Mouse (Mus musculus): ENCODE results near the gene Irf9.

Gene Irf9

DNA sequence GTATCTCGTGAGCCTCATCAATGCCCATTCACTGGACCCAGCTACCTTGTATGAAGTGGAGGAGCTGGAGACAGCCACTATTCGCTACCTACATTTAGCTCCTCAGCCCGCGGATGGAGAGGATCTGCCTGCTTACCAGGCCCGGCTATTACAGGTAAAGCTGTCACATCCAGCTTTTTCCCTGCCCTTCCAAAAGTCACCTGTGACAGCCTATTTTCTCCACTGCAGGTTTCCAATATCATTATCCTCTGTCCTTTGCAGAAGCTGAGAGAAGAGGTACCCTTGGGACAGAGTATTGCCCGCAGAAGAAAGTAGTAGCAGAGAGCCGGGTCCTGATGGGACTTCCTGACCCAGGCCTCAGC lies at the start of gene Irf9:
TSS of gene Irf9 (plus strand) at position 301 of the 362 bp plus-strand sequence.
- TF ChIP-seq GATA4 (IDR thresholded peaks at IDR 0.05; ENCODE audit: insufficient replicate concordance, low read length): no peak

DNA sequence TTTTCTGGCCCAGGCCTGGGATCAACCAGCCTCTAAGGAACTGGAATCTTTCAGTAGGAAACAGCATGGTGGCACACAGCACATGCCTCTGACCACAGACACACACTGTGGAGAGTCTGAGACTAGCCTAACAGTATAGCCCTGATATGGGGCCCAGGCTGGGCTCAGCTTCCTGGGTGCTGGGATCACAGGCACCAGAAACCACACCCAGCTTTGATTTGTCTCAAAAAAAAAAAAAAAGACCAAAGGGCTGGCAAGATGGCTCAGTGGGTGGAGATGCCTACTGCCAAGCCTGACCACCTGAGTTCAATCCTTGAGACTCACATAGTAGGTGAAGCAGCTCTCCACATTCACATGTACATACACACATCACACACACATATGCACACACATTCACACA lies 48.7 kb upstream of the Irf9 start:
- TF ChIP-seq GATA4 (IDR thresholded peaks at IDR 0.05; ENCODE audit: insufficient replicate concordance, low read length): no peak

DNA sequence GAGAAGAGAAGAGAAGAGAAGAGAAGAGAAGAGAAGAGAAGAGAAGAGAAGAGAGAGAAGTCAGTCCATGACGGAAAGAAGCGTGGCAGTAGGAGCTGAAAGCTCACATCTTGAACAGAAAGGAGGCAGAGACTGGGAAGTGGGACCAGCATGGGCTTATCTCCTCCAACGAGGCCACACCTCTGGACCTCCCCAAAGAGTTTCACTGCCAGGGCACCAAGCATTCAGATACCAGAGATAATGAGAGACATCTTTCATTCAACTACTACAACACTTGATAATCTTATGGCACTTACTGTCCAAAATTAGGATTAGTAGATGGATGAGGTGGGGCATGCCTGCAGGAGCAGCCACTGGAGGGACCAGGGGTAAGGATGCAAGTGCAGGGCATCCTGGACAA lies 47.6 kb upstream of the Irf9 start:
- TF ChIP-seq GATA4 (IDR thresholded peaks at IDR 0.05; ENCODE audit: insufficient replicate concordance, low read length): no peak

DNA sequence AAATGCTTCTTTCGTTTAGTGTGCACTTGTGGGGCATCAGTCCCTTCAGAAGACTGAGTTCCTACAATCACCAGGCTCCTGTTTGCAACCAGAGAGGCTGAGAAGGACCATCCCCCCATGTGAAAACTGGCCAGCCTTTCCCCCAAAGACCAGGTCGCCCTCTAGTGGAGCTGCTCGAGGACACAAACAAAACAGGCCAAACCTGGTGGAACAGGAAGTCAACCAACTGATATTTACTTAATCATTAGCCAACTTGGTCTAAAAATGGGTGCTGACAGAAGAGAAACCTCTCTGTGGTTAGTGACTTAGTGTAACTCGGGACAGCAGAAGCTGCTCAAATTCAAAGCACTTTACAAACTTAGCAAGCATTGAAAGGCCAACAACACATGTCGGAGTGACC lies 46.4 kb upstream of the Irf9 start:
- TF ChIP-seq GATA4 (IDR thresholded peaks at IDR 0.05; ENCODE audit: insufficient replicate concordance, low read length): no peak

DNA sequence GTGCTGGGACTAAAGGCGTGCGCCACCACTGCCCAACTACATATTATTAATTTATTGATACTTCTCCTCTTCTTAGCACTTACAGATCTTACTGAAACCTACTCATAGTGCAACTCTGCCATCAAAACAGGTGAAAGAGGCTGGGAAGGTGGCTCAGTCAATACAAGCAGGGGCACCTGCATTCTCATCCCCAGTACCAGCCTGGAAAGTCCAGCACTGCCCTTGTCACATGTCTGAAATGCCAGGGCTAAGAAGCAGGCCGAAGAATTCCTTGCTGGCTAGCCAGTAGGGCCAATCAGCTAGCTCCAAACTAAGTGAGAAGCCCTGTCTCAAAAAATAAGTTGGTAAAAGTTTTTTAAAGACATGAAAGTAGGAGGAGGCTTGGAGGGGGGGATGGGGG lies 45.8 kb upstream of the Irf9 start:
- no peak for TF ChIP-seq GATA4 (IDR thresholded peaks at IDR 0.05; ENCODE audit: insufficient replicate concordance, low read length)

DNA sequence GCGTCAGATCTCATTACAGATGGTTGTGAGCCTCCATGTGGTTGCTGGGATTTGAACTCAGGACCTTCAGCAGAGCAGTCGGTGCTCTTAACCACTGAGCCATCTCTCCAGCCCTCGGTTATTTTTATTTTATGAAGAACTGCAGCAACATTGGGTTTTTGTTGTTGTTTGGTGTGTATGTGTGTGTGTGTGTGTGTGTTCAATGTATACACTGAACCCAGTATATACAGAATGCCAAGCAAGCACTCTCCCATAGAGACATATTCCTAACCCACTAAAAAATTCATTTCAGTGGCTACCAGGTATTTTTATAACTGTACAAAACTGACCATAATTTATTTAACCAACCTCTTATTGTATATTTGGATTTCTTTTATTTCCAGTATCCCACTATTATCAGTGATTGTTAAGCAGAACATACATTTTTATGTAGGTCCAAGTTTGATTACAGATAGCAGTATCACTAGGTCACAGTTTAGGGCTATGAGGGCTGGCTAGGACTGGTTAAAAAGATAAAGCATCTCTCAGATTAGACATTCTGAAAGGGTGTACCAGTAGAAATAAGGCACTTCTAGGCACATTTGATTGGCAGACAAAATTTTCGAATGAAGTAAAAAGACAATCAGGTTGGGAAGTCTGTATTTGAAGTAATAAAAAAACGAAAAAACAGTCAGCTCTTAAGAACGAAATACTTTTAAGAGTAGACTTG lies 44.5 kb upstream of the Irf9 start:
- no peak for TF ChIP-seq GATA4 (IDR thresholded peaks at IDR 0.05; ENCODE audit: insufficient replicate concordance, low read length)

DNA sequence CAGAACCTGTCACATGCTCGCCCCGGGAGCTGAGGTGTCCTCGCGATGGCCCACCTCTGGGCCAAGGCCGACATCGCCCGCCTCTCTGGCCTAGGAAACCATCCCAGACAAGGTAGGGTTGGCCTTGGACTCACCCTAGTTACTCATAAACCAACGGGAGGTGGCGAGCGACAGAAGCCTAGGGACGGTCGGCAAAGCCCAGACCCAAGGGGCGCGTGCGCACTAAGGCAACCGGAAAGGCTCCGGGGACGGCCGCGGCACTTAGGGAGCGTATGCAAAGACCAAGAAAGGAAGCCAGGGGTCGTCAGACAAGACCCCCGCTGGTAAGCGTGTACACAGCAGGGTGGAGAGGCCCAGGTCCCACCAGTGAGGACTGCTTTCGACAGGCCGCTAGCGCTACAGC lies 43.6 kb upstream of the Irf9 start, which contains the start of gene Dcaf11:
TSS of gene Dcaf11 (plus strand) at position 208 of the 403 bp plus-strand sequence.
- no peak for TF ChIP-seq GATA4 (IDR thresholded peaks at IDR 0.05; ENCODE audit: insufficient replicate concordance, low read length)

DNA sequence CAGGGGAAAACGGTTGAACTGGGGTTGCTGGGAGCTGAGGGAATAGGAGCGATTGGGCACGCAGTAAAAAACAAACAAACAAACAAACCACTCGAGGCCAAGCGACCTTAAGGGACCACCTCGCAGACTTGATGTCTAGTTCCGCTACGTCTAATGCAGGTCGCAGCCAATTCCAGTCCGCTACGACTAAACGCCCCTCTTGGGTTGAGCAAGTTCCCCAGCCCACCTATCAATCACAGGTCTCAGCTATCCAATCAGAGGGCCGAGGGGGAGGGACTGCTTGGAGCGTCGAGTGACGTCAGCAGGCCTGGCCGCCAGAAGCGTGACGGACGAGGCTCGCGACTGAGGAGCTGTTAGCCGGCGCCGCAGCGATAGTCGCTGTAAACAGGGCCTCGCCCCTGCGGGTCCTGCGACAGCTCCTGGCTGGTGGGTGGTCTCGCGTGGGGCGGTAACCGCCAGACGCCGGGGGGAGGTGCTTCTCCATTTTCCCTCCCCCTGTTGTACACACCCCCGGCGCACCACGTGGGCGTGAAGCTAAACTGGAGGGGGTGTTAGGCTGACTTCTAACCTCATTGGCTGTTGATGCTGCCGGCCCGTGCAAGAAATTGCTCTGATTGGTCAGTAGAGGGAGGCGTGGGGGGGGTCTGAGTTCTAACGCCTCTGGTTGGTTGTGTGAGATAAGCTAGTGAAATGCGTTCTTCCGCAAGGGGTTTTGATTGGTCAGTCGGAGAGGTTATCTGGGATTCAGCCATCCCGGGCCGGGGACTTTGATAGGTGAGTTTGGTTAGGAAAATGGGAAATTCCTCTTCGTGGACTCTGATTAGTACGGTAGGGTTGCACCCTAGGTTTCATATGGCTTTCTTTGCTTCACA lies 42.9 kb upstream of the Irf9 start, which contains the start of gene A730061H03Rik:
TSS of gene A730061H03Rik (minus strand) at position 205 of the 872 bp plus-strand sequence.
- TF ChIP-seq GATA4 (IDR thresholded peaks at IDR 0.05; ENCODE audit: insufficient replicate concordance, low read length): peak; percentile 91

DNA sequence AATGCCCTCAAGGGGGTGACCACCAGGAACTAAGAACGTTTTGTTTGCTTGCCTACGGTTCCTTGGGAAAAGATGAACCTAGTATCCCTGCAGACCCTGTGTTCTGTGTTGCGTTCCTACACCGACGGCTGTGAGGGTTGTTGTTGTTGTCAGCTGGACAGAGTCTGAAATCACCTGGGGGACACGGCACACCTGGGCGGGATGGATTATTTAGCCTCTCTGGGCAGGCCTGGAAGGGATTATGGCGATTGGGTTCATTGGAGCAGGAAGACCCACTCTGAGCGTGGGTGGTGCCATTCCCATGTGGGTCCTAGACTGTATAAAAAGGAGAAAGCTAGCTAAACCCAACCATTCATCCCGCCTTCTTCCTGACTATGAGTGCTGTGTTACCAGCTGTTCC lies 41.5 kb upstream of the Irf9 start:
- TF ChIP-seq GATA4 (IDR thresholded peaks at IDR 0.05; ENCODE audit: insufficient replicate concordance, low read length): no peak

DNA sequence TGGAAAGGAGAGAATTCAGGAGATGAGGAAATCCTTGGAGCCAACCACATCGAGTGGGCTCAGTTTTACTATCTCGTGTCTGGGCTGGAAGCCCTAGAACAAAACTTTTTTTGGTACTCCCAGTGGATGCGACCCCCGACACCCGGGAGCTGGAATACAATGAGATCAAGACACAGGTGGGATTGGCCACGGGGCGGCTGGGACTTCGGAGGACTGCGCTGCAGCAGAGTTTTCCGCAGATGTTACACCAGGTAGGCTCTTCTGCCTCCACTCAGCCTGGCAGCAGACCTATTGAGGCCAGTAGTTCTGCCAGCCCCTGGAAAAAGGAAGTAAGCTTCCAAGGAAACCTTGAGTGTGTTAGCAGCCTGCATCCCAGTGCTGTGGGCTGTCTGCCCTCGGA lies 40.1 kb upstream of the Irf9 start:
- TF ChIP-seq GATA4 (IDR thresholded peaks at IDR 0.05; ENCODE audit: insufficient replicate concordance, low read length): no peak

DNA sequence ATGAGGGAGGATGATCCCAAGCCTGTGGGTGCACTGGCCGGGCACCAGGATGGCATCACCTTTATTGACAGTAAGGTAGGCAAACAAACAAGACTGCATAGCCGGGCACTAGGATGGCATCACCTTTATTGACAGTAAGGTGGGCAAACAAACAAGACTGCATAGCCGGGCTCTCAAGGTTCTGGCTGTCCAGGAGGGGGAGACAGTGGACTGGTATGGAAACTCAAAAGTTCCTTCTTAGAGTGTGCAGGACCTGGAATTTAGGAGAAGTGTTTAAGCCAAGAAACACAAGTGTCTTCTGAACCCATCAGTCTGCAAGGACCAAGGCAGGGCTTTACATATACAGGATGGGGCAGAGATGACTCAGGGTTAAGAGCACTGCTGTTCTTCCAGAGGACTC lies 37.6 kb upstream of the Irf9 start:
- TF ChIP-seq GATA4 (IDR thresholded peaks at IDR 0.05; ENCODE audit: insufficient replicate concordance, low read length): no peak

DNA sequence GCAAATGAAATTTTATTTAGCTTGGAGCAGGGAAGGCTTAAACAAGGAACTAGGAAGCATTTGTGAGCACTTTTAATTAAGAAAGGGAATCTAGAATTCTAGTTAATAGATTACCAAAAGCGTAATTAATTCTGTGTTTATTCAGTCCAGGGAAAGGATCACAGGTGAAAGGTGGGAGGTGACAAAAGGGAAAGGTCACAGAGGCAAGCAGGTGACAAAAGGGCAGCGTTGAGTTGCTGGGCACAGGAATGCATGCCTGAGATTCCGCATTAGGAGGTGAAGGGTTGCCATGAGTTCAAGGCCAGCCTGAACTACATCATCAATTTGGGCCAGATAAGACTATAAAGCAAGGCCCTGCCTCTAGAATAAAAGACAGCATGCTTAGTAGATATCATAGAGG lies 35.9 kb upstream of the Irf9 start:
- no peak for TF ChIP-seq GATA4 (IDR thresholded peaks at IDR 0.05; ENCODE audit: insufficient replicate concordance, low read length)

DNA sequence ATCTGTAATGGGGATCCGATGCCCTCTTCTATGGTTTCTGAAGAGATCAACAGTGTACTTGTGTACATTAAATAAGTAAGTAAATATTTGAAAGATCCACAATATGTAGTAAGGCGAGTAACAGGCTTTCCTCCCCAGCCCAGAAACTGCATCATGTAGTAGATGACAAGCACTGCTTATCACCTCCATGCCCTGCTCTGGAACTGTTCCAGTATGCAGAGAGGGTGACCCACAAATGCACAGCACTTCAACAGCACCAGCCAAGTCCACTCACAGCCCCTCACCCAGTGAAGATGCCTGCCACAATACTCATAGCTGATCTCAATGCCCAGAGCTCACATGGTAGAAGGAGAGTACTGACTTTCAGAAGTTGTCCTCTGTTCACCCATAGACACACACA lies 32.8 kb upstream of the Irf9 start:
- no peak for TF ChIP-seq GATA4 (IDR thresholded peaks at IDR 0.05; ENCODE audit: insufficient replicate concordance, low read length)

DNA sequence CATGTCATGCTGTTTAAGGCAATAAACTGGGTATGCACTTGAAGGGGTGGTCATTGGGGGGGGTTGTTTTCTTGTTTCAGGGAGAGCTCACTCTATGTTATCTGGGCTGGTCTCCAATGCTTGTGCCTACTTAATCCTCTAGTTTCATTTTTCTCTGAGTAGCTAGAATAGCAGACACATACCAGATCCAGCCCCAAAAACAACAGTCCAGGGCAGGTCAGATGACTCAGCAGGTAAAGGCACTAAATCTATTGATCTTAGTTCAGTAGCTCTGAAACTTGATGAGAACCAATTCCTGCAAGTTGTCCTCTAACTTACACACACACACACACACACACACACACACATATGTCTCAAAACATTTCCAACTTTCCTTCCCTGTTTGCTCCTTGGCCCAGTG lies 31.6 kb upstream of the Irf9 start:
- no peak for TF ChIP-seq GATA4 (IDR thresholded peaks at IDR 0.05; ENCODE audit: insufficient replicate concordance, low read length)

DNA sequence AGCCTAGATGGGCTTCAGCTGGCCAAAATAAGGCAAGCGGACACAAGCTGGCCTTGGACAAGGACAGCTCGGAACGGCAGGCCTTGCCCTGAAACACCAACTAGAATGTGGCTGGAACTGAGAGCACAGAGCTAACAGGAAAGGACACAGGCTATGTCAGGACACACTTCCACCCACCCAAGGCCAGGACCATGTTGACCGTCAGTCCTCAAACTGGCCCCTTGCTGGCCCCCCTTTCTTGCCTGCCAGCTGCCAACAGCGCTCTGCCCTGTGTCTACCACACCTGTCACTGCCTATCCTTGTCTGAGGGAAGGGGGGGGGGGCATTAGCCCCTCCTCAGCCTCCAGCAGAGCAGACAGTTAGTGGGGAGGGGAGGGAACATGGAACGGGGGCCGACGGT lies 28.1 kb upstream of the Irf9 start, which contains the start of gene Fitm1:
TSS of gene Fitm1 (plus strand) at position 316 of the 400 bp plus-strand sequence.
- TF ChIP-seq GATA4 (IDR thresholded peaks at IDR 0.05; ENCODE audit: insufficient replicate concordance, low read length): no peak

DNA sequence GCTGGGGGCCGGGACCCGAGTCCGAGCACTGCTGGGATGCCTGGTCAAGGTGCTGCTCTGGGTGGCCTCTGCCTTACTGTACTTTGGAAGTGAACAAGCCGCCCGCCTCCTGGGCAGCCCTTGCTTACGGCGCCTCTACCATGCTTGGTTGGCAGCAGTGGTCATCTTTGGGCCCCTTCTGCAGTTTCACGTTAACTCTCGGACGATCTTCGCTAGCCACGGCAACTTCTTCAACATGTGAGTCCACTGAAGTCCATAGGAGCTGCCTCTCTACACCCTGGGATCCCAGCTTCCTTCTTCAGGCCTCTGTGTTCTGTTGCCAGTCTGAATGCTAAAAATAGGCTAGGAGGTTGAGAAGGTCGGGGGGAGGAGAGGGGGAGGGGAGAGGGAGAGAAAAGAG lies 27.7 kb upstream of the Irf9 start:
- TF ChIP-seq GATA4 (IDR thresholded peaks at IDR 0.05; ENCODE audit: insufficient replicate concordance, low read length): no peak

All from liver, adult (tissue).